Mouse (Mus musculus): ENCODE measurements around the gene Sec14l1.
"Not testable (repeated sequence)": the region's sequence is repeated elsewhere in the genome, so short reads cannot be mapped to it uniquely, and the experiment has no call there.

Sec14l1 gene

DNA sequence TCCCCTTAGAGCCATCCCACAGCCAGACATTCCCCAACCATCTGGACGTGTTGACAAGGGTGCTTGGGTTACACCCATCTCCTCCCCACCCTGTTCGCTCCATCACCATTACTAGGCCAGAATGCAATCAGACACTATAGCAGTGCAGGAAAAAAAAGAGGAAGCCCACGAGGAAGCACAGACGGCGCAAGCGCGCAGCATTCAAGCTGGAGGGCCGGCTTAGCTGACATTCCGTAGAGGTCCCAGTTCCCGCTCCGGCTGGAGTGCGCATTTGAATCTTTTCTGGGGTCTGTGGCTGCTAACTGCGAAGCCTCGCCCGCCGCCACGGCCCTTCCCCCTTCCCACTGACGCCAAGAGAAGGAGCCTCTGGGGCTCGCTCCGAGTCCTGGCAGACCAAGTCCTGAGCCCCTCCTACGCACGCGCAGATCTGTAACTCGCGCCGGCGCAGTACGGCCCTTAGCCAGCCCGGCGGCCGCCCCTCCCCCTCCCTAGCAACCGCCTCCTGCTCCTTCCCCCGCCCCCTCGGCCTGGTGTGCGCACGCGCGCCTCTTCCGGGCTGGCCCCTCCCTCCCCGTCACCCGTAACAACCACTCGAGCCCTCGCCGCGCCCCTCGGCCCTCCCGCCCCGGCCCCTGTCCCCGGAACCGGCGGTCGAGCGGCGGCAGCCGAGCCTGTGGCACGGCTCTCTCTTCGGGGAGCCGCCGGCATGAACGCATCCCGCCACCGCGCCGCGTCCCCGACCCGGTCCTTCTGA, at the start of gene Sec14l1:
Sec14l1 (plus strand) TSS at position 577 of the 754 bp plus-strand sequence.
- DNase-seq, result peak; percentile 97 to 98

- DNase-seq, result not testable (repeated sequence)
Measured at GRCm38 (mm10) chr11:117065602-117066001, 49.4 kb upstream of the Sec14l1 start.

DNA sequence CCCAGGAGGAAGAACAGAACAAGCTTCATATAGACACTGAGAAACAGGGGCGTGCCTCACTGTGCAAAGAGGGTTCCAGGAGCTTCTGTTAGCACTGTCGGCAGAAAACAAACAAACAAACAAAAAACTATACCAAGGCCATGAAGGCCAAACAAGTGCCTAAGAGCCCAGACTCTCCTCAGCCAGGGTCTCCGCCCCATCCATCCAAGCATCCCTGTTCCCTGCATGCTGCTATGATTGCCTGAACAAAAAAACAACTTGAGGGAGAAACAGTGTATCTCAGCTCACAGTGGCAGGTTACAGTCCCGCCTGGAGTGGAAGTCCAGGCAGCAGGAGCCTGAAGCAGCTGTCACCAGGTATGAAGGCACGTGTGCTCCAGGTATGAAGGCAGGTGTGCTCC, 48.2 kb upstream of the Sec14l1 start:
- DNase-seq, result no peak

GRCm38 (mm10) chr11:117068332-117068731, 46.6 kb upstream of the Sec14l1 start:
- DNase-seq, result no peak

GRCm38 (mm10) chr11:117069027-117069426, 45.9 kb upstream of the Sec14l1 start:
- no peak for DNase-seq

- no peak for DNase-seq
Measured at GRCm38 (mm10) chr11:117070711-117071110, 44.3 kb upstream of the Sec14l1 start.

DNA sequence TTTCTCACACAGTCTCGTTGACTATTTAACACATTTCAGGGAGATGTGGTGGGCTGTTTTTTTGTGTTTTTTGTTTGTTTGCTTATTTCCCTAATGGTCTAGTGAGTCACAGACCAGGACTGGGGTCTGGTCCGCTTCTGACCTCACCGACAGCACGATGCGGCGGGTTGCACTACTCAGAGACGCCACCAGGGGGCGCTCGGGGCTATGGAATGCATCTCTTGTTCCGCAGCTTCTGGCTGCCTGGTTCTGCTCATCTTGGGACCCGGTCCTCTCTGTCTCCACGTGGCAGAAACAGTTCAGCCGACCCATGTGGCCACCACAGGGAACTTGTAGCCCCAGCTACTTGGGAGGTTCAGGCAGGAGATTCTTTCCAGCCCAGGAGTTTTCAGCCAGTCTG, 42.8 kb upstream of the Sec14l1 start:
- DNase-seq, result peak; percentile 55 to 79

- DNase-seq, result no peak
Measured at GRCm38 (mm10) chr11:117073426-117073825, 41.5 kb upstream of the Sec14l1 start.

- peak; percentile 86 to 88 for DNase-seq
Measured at GRCm38 (mm10) chr11:117076576-117077196, 38.3 kb upstream of the Sec14l1 start.

DNA sequence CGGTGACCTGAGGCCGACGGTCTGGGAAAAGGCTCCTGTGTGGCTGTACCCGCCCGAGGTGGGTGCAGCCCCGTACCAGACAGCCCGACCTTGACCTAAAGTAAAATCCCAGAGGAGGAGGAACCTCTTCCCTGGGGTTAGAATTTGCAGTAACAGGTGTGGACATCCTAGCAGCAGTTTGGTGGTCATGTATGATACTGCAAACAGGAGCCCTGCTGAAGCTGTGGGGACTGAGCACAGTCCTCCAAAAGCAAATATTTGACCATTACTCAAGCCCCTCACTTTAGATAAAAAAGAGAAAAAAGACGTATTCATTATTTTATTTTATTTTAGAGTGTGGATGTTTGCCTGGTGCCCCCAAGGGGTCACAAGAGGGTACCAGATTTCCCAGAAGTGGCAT, 37.7 kb upstream of the Sec14l1 start:
- no peak for DNase-seq

DNA sequence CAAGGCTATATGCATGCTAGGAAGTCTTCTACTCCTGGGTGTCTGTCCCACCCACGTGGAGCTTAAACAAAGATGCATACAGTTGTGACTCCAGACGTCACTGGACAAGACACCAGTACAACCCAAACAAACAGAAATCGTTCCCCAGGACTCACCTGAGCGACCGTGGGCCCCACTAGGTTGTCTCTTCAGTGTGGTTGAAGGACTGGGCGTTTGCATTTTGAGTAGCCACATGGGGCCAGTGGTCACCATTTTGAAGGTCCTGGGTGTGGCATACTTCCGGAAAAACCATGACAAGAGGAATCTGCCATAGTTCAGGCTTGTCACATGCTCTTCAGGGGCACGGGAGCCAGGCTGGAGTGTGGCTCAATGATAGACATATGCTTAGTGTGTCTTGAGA, 37.1 kb upstream of the Sec14l1 start:
- DNase-seq, result no peak

- no peak for DNase-seq
Measured at GRCm38 (mm10) chr11:117078637-117079240, 36.2 kb upstream of the Sec14l1 start.

GRCm38 (mm10) chr11:117079651-117080190, 35.2 kb upstream of the Sec14l1 start:
- DNase-seq, result no peak

GRCm38 (mm10) chr11:117080209-117080608, 34.8 kb upstream of the Sec14l1 start:
- no peak for DNase-seq

- DNase-seq, result peak; percentile 86 to 89
Measured at GRCm38 (mm10) chr11:117081165-117082064, 33.6 kb upstream of the Sec14l1 start.

- peak in 1 of 2 experiments; percentile 56 for DNase-seq
Measured at GRCm38 (mm10) chr11:117082353-117082934, 32.5 kb upstream of the Sec14l1 start.

DNA sequence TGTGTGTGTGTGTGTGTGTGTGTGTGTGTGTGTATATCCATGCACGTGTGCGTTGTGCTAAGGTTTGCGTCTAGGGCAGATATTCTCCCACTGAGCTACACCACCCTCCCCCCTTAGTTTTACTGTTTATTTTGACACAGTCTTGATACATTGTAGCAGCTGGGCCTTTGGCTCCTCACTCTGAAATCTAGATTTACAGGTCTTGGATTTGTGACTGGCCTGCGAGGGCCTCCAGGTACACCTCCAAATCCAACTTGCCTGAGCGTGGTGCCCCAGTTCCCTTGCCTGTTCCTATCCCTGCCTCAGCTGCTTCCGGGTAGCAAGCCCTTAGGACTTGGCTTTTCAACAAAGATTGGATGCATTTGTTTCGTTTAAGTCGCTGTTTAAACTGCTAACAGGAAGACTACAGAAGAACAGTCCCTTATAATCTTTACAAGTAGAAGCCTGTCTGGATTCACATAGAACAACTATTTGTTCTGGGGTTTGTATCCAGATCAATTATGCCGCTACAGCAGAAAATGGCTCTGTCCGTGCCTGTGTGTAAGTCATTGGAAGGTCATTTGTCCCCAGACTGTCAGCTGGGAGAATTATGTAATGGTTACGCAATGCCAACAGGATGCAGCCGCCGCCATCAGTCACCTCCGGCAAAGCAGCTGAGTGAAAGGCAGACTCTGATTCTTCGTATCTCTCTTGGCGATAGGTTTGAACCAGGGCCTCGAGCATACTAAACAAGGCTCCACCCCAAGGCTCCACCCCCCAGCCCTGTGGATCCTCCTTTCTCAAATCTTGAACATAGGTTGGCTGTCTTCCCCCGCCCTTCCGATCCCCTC, 31.7 kb upstream of the Sec14l1 start:
- DNase-seq, result peak; percentile 64 to 86

DNA sequence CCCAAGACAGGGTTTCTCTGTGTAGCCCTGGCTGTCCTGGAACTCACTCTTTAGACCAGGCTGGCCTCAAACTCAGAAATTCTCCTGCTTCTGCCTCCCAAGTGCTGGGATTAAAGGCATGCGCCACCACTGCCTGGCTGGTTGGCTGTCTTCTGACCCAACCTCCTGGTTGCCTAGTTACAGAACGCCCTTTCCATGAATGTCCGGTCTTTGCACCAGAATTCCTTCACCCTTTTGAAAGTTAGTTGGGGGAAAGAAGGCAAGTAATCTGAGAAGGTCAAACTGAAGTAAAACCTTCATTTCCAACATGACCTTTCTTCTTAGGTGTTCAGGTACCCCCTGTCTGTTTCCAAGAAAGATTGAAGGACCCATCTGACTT, 31.1 kb upstream of the Sec14l1 start:
- DNase-seq, result not testable (repeated sequence)

GRCm38 (mm10) chr11:117086215-117086614, 28.8 kb upstream of the Sec14l1 start:
- no peak for DNase-seq

- DNase-seq, result no peak
Measured at GRCm38 (mm10) chr11:117087036-117087799, 27.8 kb upstream of the Sec14l1 start.

Data from kidney, adult 8-10 months (tissue).